20 mouse cellular contexts compared by ENCODE assay signal in genomic region chr19:15879271-15879670, GRCm38 (mm10).
"Had no signal": no experiment of that assay in that cellular context is flagged by ENCODE, and none has a peak within 500 bp of the region (broad histone marks: within the 10 kb centered on the region; RNA-seq: fewer than 3 reads in every experiment).

No protein-coding gene starts in this region.

- H3K4me3 ChIP-seq: kidney, embryonic 15.5 days; left cerebral cortex, adult 2 months; limb, embryonic 12.5 days; limb, embryonic 15.5 days; megakaryocyte, embryonic 14.5 days had no signal

- ATAC-seq: liver, postnatal 0 days had no signal

- H3K36me3 ChIP-seq: kidney, embryonic 15.5 days; limb, embryonic 12.5 days; limb, embryonic 15.5 days had no signal

- H3K27me3 ChIP-seq: kidney, embryonic 15.5 days; limb, embryonic 12.5 days; limb, embryonic 15.5 days had no signal

- H3K9ac ChIP-seq: kidney, embryonic 15.5 days; limb, embryonic 12.5 days; limb, embryonic 15.5 days; liver, embryonic 14.5 days; liver, postnatal 0 days; lung, embryonic 14.5 days had no signal

- H3K27ac ChIP-seq: kidney, embryonic 15.5 days; left cerebral cortex, adult 2 months; limb, embryonic 12.5 days; limb, embryonic 15.5 days; liver, embryonic 14.5 days; stomach, postnatal 0 days had no signal

- DNase-seq: kidney, adult 8-10 months; kidney, postnatal 10 days; kidney, postnatal 36 days; layer of hippocampus, postnatal 36 days; liver, postnatal 0 days; lung, embryonic 14.5 days; lung, postnatal 10 days; lung, postnatal 36 days; midbrain, embryonic 14.5 days; thymus, adult 18-20 months; thymus, postnatal 36 days had no signal

- H3K4me2 ChIP-seq: limb, embryonic 12.5 days; limb, embryonic 15.5 days; liver, embryonic 11.5 days; lung, embryonic 14.5 days; midbrain, embryonic 11.5 days had no signal

- H3K9me3 ChIP-seq: kidney, embryonic 15.5 days; limb, embryonic 12.5 days; limb, embryonic 15.5 days; megakaryocyte, embryonic 14.5 days had no signal
